Comparison of ENCODE assay signal across 8 mouse cellular contexts in genomic region chr2:27441767-27442707, GRCm38 (mm10). TPM values are rescaled to one million over a fixed set of nuclear protein-coding genes. Genes with fewer than 3 reads are reported as not detected.
DNase-seq lines count a peak whose midpoint lies in the region; ATAC-seq lines count a peak whose summit lies in the region.

Brd3os (plus strand) TSS chr2:27442324.

- peak; percentile 97 for DNase-seq in MEL-GATA-1-ER (ENCODE audit: extremely low read depth, low read depth)
- DNase-seq in cerebellum, adult 8-10 months = peak; percentile 92
- DNase-seq in forelimb bud, embryonic 11.5 days (ENCODE audit: low read depth, low spot score) = peak; percentile 99
- DNase-seq in layer of hippocampus, adult 9-10 months (ENCODE audit: low spot score) = peak; percentile 87
- DNase-seq in ovary, postnatal 10 days (ENCODE audit: low spot score) = peak; percentile 75
- DNase-seq in thymus, postnatal 10 days (ENCODE audit: low spot score in 2 of 2) = peak; percentile 54 to 55

- ATAC-seq in hematopoietic stem cell, adult 5-6 weeks (replicated peaks in 1 of 2; ENCODE audit: insufficient read depth in 1 of 2, low FRiP score in 2 of 2, low TSS enrichment in 1 of 2, low read depth in 1 of 2, poor library complexity in 2 of 2, severe bottlenecking in 2 of 2) = peak; percentile 91 to 92
- peak; percentile 94 for ATAC-seq in lung, embryonic 16.5 days (ENCODE audit: low read depth)

- no peaks in the 10 kb centered on the region for H3K27me3 ChIP-seq in lung, embryonic 16.5 days (ENCODE audit: control insufficient read depth, insufficient read depth, low read depth, low read length)

- WGBS in lung, embryonic 16.5 days = 1% methylated on average over 35 of the region's 36 CpGs

- H3K4me3 ChIP-seq in lung, embryonic 16.5 days (ENCODE audit: low read length) = peak within 1 kb of the TSS; percentile 63

- peak within 1 kb of the TSS; percentile 77 for H3K4me2 ChIP-seq in lung, embryonic 16.5 days (ENCODE audit: low read depth, low read length)

- H3K36me3 ChIP-seq in lung, embryonic 16.5 days (ENCODE audit: control insufficient read depth, insufficient read depth, low read length) = peaks cover 15% of the 10 kb centered on the region

- H3K9ac ChIP-seq in lung, embryonic 16.5 days (ENCODE audit: low read length) = peak within 1 kb of the TSS; percentile 65

- peak within 1 kb of the TSS; percentile 57; the same call in 1 of the 2 replicates for H3K27ac ChIP-seq in lung, embryonic 16.5 days (ENCODE audit: low read length)

- peaks cover 13% of the 10 kb centered on the region for H3K4me1 ChIP-seq in lung, embryonic 16.5 days (replicated peaks; ENCODE audit: control insufficient read depth, insufficient read depth, low read length)

- no peaks in the 10 kb centered on the region for H3K9me3 ChIP-seq in lung, embryonic 16.5 days (ENCODE audit: control insufficient read depth, low read length)

RNA-seq across cellular contexts. Expression of gene Brd3os, which starts in this region (rescaled TPM):
- total RNA-seq in hematopoietic stem cell, adult 5-6 weeks (2017) = 0.31 and 2.9 TPM in 2 replicates
- polyA plus RNA-seq in lung, embryonic 16.5 days (2015; fragmentation: Nextera tagmentation; extraction: Ambion mirVana) = 7.6 and 7.9 TPM in 2 replicates

Comparison
In these comparisons a context has a peak if more than half of its experiments do, and no peak if none do; other contexts are left out.
1. Peak in every context shown above with its lines: DNase-seq, ATAC-seq, H3K4me3 ChIP-seq and H3K27ac ChIP-seq.